Mouse (Mus musculus) MEL (cell line): ENCODE results near the gene Gm20388. TPM values are rescaled to one million over a fixed set of nuclear protein-coding genes. Genes with fewer than 3 reads are reported as not detected.
"Not testable (repeated sequence)": the region's sequence is repeated elsewhere in the genome, so short reads cannot be mapped to it uniquely, and the experiment has no call there.

ENCODE experiments used
- DNase-seq: peaks from one replicate; pipeline ENCODE4 v3.0.0; 2011; ENCODE audit warnings: low read depth, low spot score
- H3K27ac ChIP-seq: 2 replicates; pipeline ENCODE4 v1.5.1; 2012; ENCODE audit warnings: low read depth, mild to moderate bottlenecking, control low read depth, low read length, moderate library complexity; ENCODE audit not compliant: control insufficient read depth
- H3K27me3 ChIP-seq, 2 experiments: fragments of 150-350 bp in 1 of 2; sonication (generic) in 1 of 2; 2 replicates each; pipeline ENCODE4 v1.6.1; 2012; ENCODE audit warnings: low read length in 2 of 2, mild to moderate bottlenecking in 2 of 2, improper control_type of control experiment in 1 of 2, moderate library complexity in 1 of 2; ENCODE audit not compliant: insufficient read depth in 2 of 2, control insufficient read depth in 1 of 2
- H3K36me3 ChIP-seq, 2 experiments: 2 replicates each; pipeline ENCODE4 v1.6.1; 2012 to 2014; ENCODE audit warnings: low read length in 2 of 2, improper control_type of control experiment in 1 of 2, inconsistent platforms in 1 of 2, mild to moderate bottlenecking in 1 of 2; ENCODE audit not compliant: insufficient read depth in 2 of 2, control insufficient read depth in 1 of 2
- H3K4me1 ChIP-seq, 2 experiments: fragments of 150-350 bp in 1 of 2; sonication (generic) in 1 of 2; 2 replicates each; pipeline ENCODE4 v1.6.1; 2012; ENCODE audit warnings: low read length in 2 of 2, improper control_type of control experiment in 1 of 2, mild to moderate bottlenecking in 1 of 2; ENCODE audit not compliant: insufficient read depth in 2 of 2, control insufficient read depth in 1 of 2
- H3K4me3 ChIP-seq, 2 experiments: fragments of 150-350 bp in 1 of 2; sonication (generic) in 1 of 2; 2 replicates each; pipeline ENCODE4 v1.5.1; 2012; ENCODE audit warnings: low read depth in 2 of 2, low read length in 2 of 2, mild to moderate bottlenecking in 2 of 2, moderate library complexity in 2 of 2, control low read depth in 1 of 2, improper control_type of control experiment in 1 of 2; ENCODE audit not compliant: control insufficient read depth in 1 of 2, insufficient read depth in 1 of 2
- H3K79me2 ChIP-seq: 2 replicates; pipeline ENCODE4 v1.6.1; 2012; ENCODE audit warnings: mild to moderate bottlenecking, low read length, moderate library complexity; ENCODE audit not compliant: control insufficient read depth, poor library complexity, insufficient read depth
- H3K9ac ChIP-seq: 2 replicates; pipeline ENCODE4 v1.6.1; 2012; ENCODE audit warnings: low read depth, mild to moderate bottlenecking, control low read depth, low read length, moderate library complexity; ENCODE audit not compliant: control insufficient read depth, poor library complexity, severe bottlenecking
- H3K9me3 ChIP-seq: fragments of 150-350 bp; sonication (generic); replicated peaks from 2 replicates; pipeline ENCODE4 v1.6.1; 2012; ENCODE audit warnings: mild to moderate bottlenecking, low read length, improper control_type of control experiment, moderate library complexity; ENCODE audit not compliant: insufficient read depth
- CHD1 ChIP-seq: IDR thresholded peaks from 2 replicates; pipeline ENCODE4 v1.6.1; 2012; ENCODE audit warnings: low read depth, mild to moderate bottlenecking, inconsistent platforms, low read length, improper control_type of control experiment
- CTCF ChIP-seq, 3 experiments: IDR thresholded peaks in 2 of 3; conservative IDR thresholded peaks in 1 of 3; 2 replicates each; pipeline ENCODE4 v1.5.1; 2011 to 2012; ENCODE audit warnings: low read length in 3 of 3, low read depth in 2 of 3, mild to moderate bottlenecking in 2 of 3, improper control_type of control experiment in 1 of 3, inconsistent platforms in 1 of 3, mixed read lengths in 1 of 3, moderate library complexity in 1 of 3; ENCODE audit not compliant: control insufficient read depth in 1 of 3, insufficient read depth in 1 of 3, poor library complexity in 1 of 3, severe bottlenecking in 1 of 3
- E2F4 ChIP-seq: IDR thresholded peaks from 2 replicates; pipeline ENCODE4 v1.6.1; 2011; ENCODE audit warnings: low read depth, low read length, improper control_type of control experiment, borderline replicate concordance
- EP300 ChIP-seq, 2 experiments: IDR thresholded peaks; 2 replicates each; pipeline ENCODE4 v1.6.1; 2011; ENCODE audit warnings: improper control_type of control experiment in 2 of 2, low read length in 2 of 2, low read depth in 1 of 2, mild to moderate bottlenecking in 1 of 2
- KAT2A ChIP-seq: conservative IDR thresholded peaks from 2 replicates; pipeline ENCODE4 v1.6.1; 2012; ENCODE audit warnings: low read depth, low read length, improper control_type of control experiment, inconsistent platforms
- MAFK ChIP-seq: IDR thresholded peaks from 2 replicates; pipeline ENCODE4 v1.6.1; 2011; ENCODE audit warnings: low read depth, mild to moderate bottlenecking, low read length, improper control_type of control experiment, borderline replicate concordance
- NELFE ChIP-seq: IDR thresholded peaks from 2 replicates; pipeline ENCODE4 v1.6.1; 2011; ENCODE audit warnings: low read depth, low read length, improper control_type of control experiment
- POLR2AphosphoS5 ChIP-seq: IDR thresholded peaks from 2 replicates; pipeline ENCODE4 v1.6.1; 2012; ENCODE audit warnings: low read depth, borderline replicate concordance, mild to moderate bottlenecking, inconsistent platforms, low read length, moderate library complexity, mixed read lengths
- TBP ChIP-seq: IDR thresholded peaks from 2 replicates; pipeline ENCODE4 v1.8.0; 2011; ENCODE audit warnings: low read depth, low read length, improper control_type of control experiment
- UBTF ChIP-seq: IDR thresholded peaks from 2 replicates; pipeline ENCODE4 v1.6.1; 2012; ENCODE audit warnings: low read depth, mild to moderate bottlenecking, inconsistent platforms, low read length, improper control_type of control experiment, moderate library complexity, borderline replicate concordance; ENCODE audit not compliant: insufficient read depth
- polyA plus RNA-seq, 2 experiments: library from polyadenylated mRNA; stranded (reverse) in 1 of 2; unstranded in 1 of 2; fragments of >175 nt in 1 of 2; fragments of >200 nt in 1 of 2; gene quantifications; 2 replicates each; pipeline versions ENCODE4 v1.2.1 to v1.2.4; 2012; ENCODE audit warnings: low replicate concordance in 2 of 2, low read depth in 1 of 2; ENCODE audit not compliant: insufficient read length in 2 of 2, insufficient read depth in 1 of 2, missing spikeins in 1 of 2
- total RNA-seq: library from RNA; depleted of rRNA; stranded (reverse); fragments of 300-350 nt; gene quantifications from 2 replicates; pipeline ENCODE4 v1.2.3, GENCODE M21; 2012

The Gm20388 gene
- total and polyA plus RNA-seq, 3 experiments, result 11.1 to 17.8 TPM; not detected in 1

GRCm38 (mm10) chr8:123101735-123102685 is 3191.4 kb downstream of the Gm20388 start, which contains the start of gene Rpl13 (continued):
- TF ChIP-seq UBTF (no peak), MAFK (no peak), EP300 (IDR thresholded peaks at IDR 0.05; ENCODE audit: low read depth in 1 of 2, low read length in 2 of 2) (no peak), POLR2AphosphoS5 (peak; percentile 86; the same call in 1 of the 2 replicates), TBP (peak; percentile 97), CTCF (IDR thresholded peaks at IDR 0.05 in 2 of 3, conservative IDR thresholded peaks at IDR 0.05 in 1 of 3; ENCODE audit: control insufficient read depth in 1 of 3, insufficient read depth in 1 of 3, low read depth in 2 of 3, low read length in 3 of 3, poor library complexity in 1 of 3, severe bottlenecking in 1 of 3) (no peak; a peak in 1 of 6 replicates), KAT2A (peak; percentile 80)

DNA sequence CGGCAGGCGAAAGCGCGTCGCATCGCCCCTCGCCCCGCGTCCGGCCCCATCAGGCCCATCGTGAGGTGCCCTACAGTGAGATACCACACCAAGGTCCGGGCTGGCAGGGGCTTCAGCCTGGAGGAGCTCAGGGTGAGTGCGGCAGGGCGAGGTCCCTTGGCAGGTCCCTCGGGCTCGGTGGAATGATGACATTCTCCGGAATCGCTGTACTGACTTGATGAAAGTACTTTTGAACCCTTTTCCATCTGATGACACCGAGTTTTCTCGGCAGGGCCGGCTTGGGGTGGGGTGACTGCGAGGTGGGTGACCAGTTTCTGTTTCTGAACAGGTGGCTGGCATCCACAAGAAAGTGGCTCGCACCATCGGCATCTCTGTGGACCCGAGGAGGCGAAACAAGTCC is 3192.2 kb downstream of the Gm20388 start:
- H3K4me3 ChIP-seq, result peak overlapping the region; percentile 74 to 81
- peak overlapping the region; percentile 72 for H3K27ac ChIP-seq
- peak; percentile 40 for DNase-seq
- not testable (repeated sequence) for H3K27me3 ChIP-seq, H3K9me3 ChIP-seq, H3K4me1 ChIP-seq
- peak overlapping the region; percentile 92 for H3K9ac ChIP-seq
- peaks cover 26% of the 10 kb centered on the region for H3K79me2 ChIP-seq
- peaks cover 13 to 15% of the 10 kb centered on the region in 2 experiments for H3K36me3 ChIP-seq

GRCm38 (mm10) chr8:123103285-123103684 is 3192.6 kb downstream of the Gm20388 start:
- Histone ChIP-seq H3K4me3 (peak overlapping the region; percentile 74 to 81), H3K79me2 (peaks cover 26% of the 10 kb centered on the region), H3K9me3 (no peaks in the 10 kb centered on the region), H3K36me3 (peaks cover 13 to 15% of the 10 kb centered on the region in 2 experiments), H3K9ac (peak overlapping the region; percentile 92), H3K4me1 (peaks cover 0 to 8% of the 10 kb centered on the region in 2 experiments; a peak in 1 of 4 replicates), H3K27me3 (no peaks in the 10 kb centered on the region), H3K27ac (peak overlapping the region; percentile 72)
- DNase-seq, result no peak
- TF ChIP-seq E2F4 (no peak), CHD1 (peak; percentile 39; the same call in 1 of the 2 replicates), NELFE (0 out of 2 replicates have a peak, but pooled peaks have one; percentile 28)
